Mouse (Mus musculus) ES-E14 (cell line): ENCODE data around the gene Mras.

Experiments used
- HCFC1 ChIP-seq: IDR thresholded peaks from 2 replicates; pipeline ENCODE4 v1.6.1; 2012; ENCODE audit warnings: low read length, inconsistent platforms, borderline replicate concordance; ENCODE audit not compliant: insufficient read depth
- ZC3H11A ChIP-seq: IDR thresholded peaks from 2 replicates; pipeline ENCODE4 v1.6.1; 2012; ENCODE audit warnings: low read depth, mild to moderate bottlenecking, inconsistent platforms, low read length, borderline replicate concordance

DNA sequence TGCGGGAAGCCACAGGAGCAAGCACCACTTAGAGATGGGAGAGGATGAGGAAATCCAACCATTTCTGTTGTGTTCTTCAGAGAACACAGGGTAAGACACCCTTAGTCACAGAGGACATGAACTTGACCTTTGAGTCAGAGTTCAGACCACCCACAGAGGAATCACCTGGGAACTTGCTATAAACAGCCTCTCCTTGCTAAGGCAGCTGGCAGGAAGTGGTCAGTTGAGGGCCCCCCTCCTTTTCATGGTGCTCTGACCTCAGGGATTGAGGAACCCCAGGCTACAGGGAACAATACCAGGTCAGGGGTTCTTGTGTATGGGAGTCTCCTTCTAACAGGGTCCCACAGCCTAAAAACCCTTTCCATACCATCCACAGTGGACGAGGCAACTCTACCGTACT lies 20.4 kb downstream of the Mras start:
- TF ChIP-seq ZC3H11A (no peak), HCFC1 (no peak)
